Mouse (Mus musculus): ENCODE measurements at regions not wholly inside any gene's neighbourhood (a gene's known extent, or its start where the extent isn't known, plus 50 kb on each side); places are given as distances from the start of the nearest gene placed in this dataset.
A peak's percentile ranks its signal among the peaks of the same experiment; 100 is the strongest.

GRCm38 (mm10) chr2:147717484-147717947, 329.3 kb downstream of the Foxa2 start:
- Histone ChIP-seq H3K4me3 (replicated peaks; ENCODE audit: low read length) (no peak overlapping the region), H3K27ac (replicated peaks; ENCODE audit: low read depth, low read length) (no peak overlapping the region), H3K9ac (ENCODE audit: low read depth, low read length, severe bottlenecking) (no peak overlapping the region), H3K9me3 (ENCODE audit: control insufficient read depth, low read length) (no peaks in the 10 kb centered on the region), H3K36me3 (ENCODE audit: control insufficient read depth, insufficient read depth, low read length) (no peaks in the 10 kb centered on the region), H3K4me1 (ENCODE audit: control insufficient read depth, insufficient read depth, low read length) (peaks cover 8% of the 10 kb centered on the region; the same call in 1 of the 2 replicates), H3K4me2 (replicated peaks; ENCODE audit: low read depth, low read length, severe bottlenecking) (no peak overlapping the region), H3K27me3 (ENCODE audit: control insufficient read depth, insufficient read depth, low read length) (0 out of 2 replicates have a peak, but pooled peaks cover 5% of the 10 kb centered on the region)
- ATAC-seq (ENCODE audit: low FRiP score, low read depth) (peak; percentile 70), DNase-seq (ENCODE audit: low spot score) (peak; percentile 69)
- TF ChIP-seq POLR2A (IDR thresholded peaks at IDR 0.05; ENCODE audit: borderline replicate concordance, extremely low read depth, insufficient read depth, insufficient read length): no peak
- 33% methylated on average over 12 of the region's 12 CpGs for WGBS

DNA sequence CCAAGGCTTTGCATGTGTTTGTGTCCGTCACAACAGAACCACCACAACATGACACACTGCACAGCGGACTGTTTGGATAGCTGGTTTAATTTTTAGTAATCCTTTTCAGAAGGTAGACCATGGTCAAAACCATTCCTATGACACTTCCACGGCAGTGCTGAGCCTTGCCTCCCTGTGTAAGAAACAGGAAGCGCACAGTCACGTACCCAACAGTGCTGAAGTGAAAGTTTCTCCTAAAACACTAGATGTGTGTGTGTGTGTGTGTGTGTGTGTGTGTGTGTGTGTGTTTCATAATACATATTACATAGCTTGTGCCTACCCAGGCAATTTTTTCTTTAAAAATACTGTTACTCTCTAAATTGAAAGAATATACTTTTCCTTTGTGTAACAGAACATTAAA, 331.0 kb downstream of the Foxa2 start:
- no peaks in the 10 kb centered on the region for H3K9me3 ChIP-seq (ENCODE audit: control insufficient read depth, low read length)
- 90% methylated on average over 5 of the region's 5 CpGs for WGBS
- H3K27me3 ChIP-seq (ENCODE audit: control insufficient read depth, insufficient read depth, low read length): 0 out of 2 replicates have a peak, but pooled peaks cover 2% of the 10 kb centered on the region
- H3K9ac ChIP-seq (ENCODE audit: low read depth, low read length, severe bottlenecking): no peak overlapping the region
- DNase-seq (ENCODE audit: low spot score) (no peak), ATAC-seq (ENCODE audit: low FRiP score, low read depth) (no peak)
- no peak for TF ChIP-seq POLR2A (IDR thresholded peaks at IDR 0.05; ENCODE audit: borderline replicate concordance, extremely low read depth, insufficient read depth, insufficient read length)
- no peak overlapping the region for H3K4me2 ChIP-seq (replicated peaks; ENCODE audit: low read depth, low read length, severe bottlenecking)
- H3K4me1 ChIP-seq (ENCODE audit: control insufficient read depth, insufficient read depth, low read length): peaks cover 11% of the 10 kb centered on the region
- H3K27ac ChIP-seq (replicated peaks; ENCODE audit: low read depth, low read length): no peak overlapping the region
- H3K4me3 ChIP-seq (replicated peaks; ENCODE audit: low read length): no peak overlapping the region
- H3K36me3 ChIP-seq (ENCODE audit: control insufficient read depth, insufficient read depth, low read length): no peaks in the 10 kb centered on the region

- Histone ChIP-seq H3K36me3 (ENCODE audit: control insufficient read depth, insufficient read depth, low read length) (no peaks in the 10 kb centered on the region), H3K27me3 (ENCODE audit: control insufficient read depth, insufficient read depth, low read length) (peaks cover 9% of the 10 kb centered on the region; the same call in 1 of the 2 replicates), H3K9me3 (ENCODE audit: control insufficient read depth, low read length) (no peaks in the 10 kb centered on the region), H3K4me2 (replicated peaks; ENCODE audit: low read depth, low read length, severe bottlenecking) (no peak overlapping the region), H3K9ac (ENCODE audit: low read depth, low read length, severe bottlenecking) (no peak overlapping the region), H3K4me3 (replicated peaks; ENCODE audit: low read length) (no peak overlapping the region), H3K27ac (replicated peaks; ENCODE audit: low read depth, low read length) (no peak overlapping the region), H3K4me1 (ENCODE audit: control insufficient read depth, insufficient read depth, low read length) (peaks cover 18% of the 10 kb centered on the region; the same call in 1 of the 2 replicates)
- 31% methylated on average over 8 of the region's 8 CpGs for WGBS
- TF ChIP-seq POLR2A (IDR thresholded peaks at IDR 0.05; ENCODE audit: borderline replicate concordance, extremely low read depth, insufficient read depth, insufficient read length): no peak
- ATAC-seq (ENCODE audit: low FRiP score, low read depth) (peak; percentile 23; the same call in 1 of the 2 replicates), DNase-seq (ENCODE audit: low spot score) (peak; percentile 33)
Observed at GRCm38 (mm10) chr2:147710593-147711265, 336.0 kb downstream of the Foxa2 start.

GRCm38 (mm10) chr2:147709799-147710198, 337.0 kb downstream of the Foxa2 start:
- ATAC-seq (ENCODE audit: low FRiP score, low read depth) (no peak), DNase-seq (ENCODE audit: low spot score) (no peak)
- H3K9ac ChIP-seq (ENCODE audit: low read depth, low read length, severe bottlenecking): no peak overlapping the region
- no peak overlapping the region for H3K4me2 ChIP-seq (replicated peaks; ENCODE audit: low read depth, low read length, severe bottlenecking)
- H3K36me3 ChIP-seq (ENCODE audit: control insufficient read depth, insufficient read depth, low read length): no peaks in the 10 kb centered on the region
- H3K27ac ChIP-seq (replicated peaks; ENCODE audit: low read depth, low read length): no peak overlapping the region
- H3K9me3 ChIP-seq (ENCODE audit: control insufficient read depth, low read length): no peaks in the 10 kb centered on the region
- no peak overlapping the region for H3K4me3 ChIP-seq (replicated peaks; ENCODE audit: low read length)
- peaks cover 18% of the 10 kb centered on the region; the same call in 1 of the 2 replicates for H3K4me1 ChIP-seq (ENCODE audit: control insufficient read depth, insufficient read depth, low read length)
- no peak for TF ChIP-seq POLR2A (IDR thresholded peaks at IDR 0.05; ENCODE audit: borderline replicate concordance, extremely low read depth, insufficient read depth, insufficient read length)
- peaks cover 9% of the 10 kb centered on the region; the same call in 1 of the 2 replicates for H3K27me3 ChIP-seq (ENCODE audit: control insufficient read depth, insufficient read depth, low read length)

DNA sequence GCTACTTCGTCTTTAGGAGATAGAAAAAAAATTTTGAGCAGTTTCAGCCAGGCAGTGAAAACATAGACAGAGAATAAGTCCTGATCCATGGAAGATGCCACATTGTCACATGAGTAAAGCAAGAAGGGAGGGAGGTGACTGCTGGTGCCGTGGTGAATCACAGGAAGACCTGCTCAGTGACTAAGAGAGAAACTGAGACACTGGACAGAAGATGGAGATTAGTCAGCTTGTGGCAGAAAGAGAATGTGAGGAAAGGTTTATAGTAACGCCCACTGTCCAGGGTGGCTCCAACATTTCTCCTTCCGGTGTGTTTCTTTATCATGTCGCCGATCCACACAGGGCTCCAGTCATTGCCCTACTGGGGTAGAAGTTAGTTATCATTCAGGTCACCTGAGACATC, 339.6 kb downstream of the Foxa2 start:
- H3K4me3 ChIP-seq (replicated peaks; ENCODE audit: low read length): no peak overlapping the region
- ATAC-seq (ENCODE audit: low FRiP score, low read depth) (no peak), DNase-seq (ENCODE audit: low spot score) (no peak)
- H3K9ac ChIP-seq (ENCODE audit: low read depth, low read length, severe bottlenecking): no peak overlapping the region
- peaks cover 9% of the 10 kb centered on the region; the same call in 1 of the 2 replicates for H3K27me3 ChIP-seq (ENCODE audit: control insufficient read depth, insufficient read depth, low read length)
- TF ChIP-seq POLR2A (IDR thresholded peaks at IDR 0.05; ENCODE audit: borderline replicate concordance, extremely low read depth, insufficient read depth, insufficient read length): no peak
- peaks cover 18% of the 10 kb centered on the region; the same call in 1 of the 2 replicates for H3K4me1 ChIP-seq (ENCODE audit: control insufficient read depth, insufficient read depth, low read length)
- no peaks in the 10 kb centered on the region for H3K36me3 ChIP-seq (ENCODE audit: control insufficient read depth, insufficient read depth, low read length)
- no peak overlapping the region for H3K27ac ChIP-seq (replicated peaks; ENCODE audit: low read depth, low read length)
- no peaks in the 10 kb centered on the region for H3K9me3 ChIP-seq (ENCODE audit: control insufficient read depth, low read length)
- WGBS: 84% methylated on average over 6 of the region's 6 CpGs
- no peak overlapping the region for H3K4me2 ChIP-seq (replicated peaks; ENCODE audit: low read depth, low read length, severe bottlenecking)

Measured in limb, embryonic 14.5 days (tissue).